Mouse (Mus musculus) Patski (cell line): ENCODE results near the gene Nr1h2. TPM values are rescaled to one million over a fixed set of nuclear protein-coding genes. Genes with fewer than 3 reads are reported as not detected.
A peak's percentile ranks its signal among the peaks of the same experiment; 100 is the strongest.

Experiments
- ATAC-seq: fragments of 100-300 bp; one replicate; pipeline ENCODE4 v1.8.0; 2021
- CTCF ChIA-PET: fragments of 350-600 bp; sonication (Branson Sonifier 250); formaldehyde crosslinking; loops from one replicate; lab custom pipeline; 2022; ENCODE audit warnings: inconsistent platforms; lab: Charles Lee
- POLR2A ChIA-PET: fragments of 350-600 bp; sonication (Branson Sonifier 250); formaldehyde crosslinking; loops from one replicate; lab custom pipeline; 2022; ENCODE audit warnings: antibody characterized with exemption, inconsistent platforms; lab: Charles Lee
- DNase-seq: peaks from one replicate; pipeline ENCODE4 v3.0.0-alpha.2; 2011; ENCODE audit warnings: low read depth, low spot score
- H3K27me3 ChIP-seq: fragments of 371-371 bp; one replicate; pipeline ENCODE4 v1.5.1; 2021
- CTCF ChIP-seq: fragments of 100-300 bp; IDR thresholded peaks from one replicate; pipeline ENCODE4 v1.5.1; 2021
- in situ Hi-C: fragments of 300-500 bp; cut with MboI; formaldehyde crosslinking; loops from 3 replicates; pipeline ENCODE4 v1.11.1; 2018; ENCODE audit warnings: low pct_unique_long_range_greater_than_20kb, mixed read lengths
- polyA plus RNA-seq: library from polyadenylated mRNA; unstranded; gene quantifications from one replicate; pipeline ENCODE4 v1.2.3, GENCODE M21; 2021

Gene Nr1h2
- polyA plus RNA-seq, 1 experiment from 2014 or later: 113 TPM

DNA sequence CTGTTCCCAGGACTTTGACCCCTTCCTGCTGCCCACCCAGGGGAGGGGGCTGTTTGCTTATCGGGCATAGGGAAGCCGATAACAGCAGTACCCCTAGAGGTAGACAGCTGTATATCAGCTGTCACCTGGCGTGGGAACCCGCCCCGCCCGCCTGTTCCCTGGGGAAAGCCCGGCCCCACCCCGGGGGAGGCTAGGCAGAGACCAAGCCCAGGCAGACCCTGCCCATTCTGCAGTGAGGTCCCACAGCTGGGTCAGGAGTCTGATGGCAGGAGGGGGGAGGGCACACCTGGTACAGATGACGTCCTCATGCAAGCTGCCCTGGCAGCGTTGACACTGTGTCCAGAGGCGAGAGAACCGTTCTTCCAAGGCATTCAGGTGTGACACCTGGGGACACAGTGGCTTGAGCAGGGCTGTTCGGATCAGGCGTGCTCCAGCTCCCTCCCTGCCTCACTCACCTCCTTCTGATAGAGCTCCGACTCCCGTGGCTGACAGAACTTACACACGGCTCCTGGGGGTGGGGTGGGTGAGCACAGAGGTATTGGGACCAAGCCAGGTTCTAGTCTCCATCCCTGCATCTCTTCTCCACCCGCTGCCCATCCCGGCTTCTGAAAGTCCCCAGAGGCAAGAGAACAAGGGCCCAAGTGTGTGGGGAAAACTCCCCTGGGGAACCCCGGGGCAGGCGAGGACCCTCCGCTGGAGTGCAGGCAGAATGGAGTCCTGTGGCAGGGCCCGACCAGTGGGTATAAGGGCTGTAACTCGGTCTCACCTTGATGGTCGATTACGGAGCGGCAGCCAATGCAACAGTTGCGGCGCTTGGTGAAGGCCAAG lies 20.6 kb downstream of the Nr1h2 start:
- POLR2A ChIA-PET: no interaction called here
- no peaks in the 10 kb centered on the region for H3K27me3 ChIP-seq
- TF ChIP-seq CTCF: no peak
- in situ Hi-C loops: no loop called here
- ATAC-seq: no peak
- DNase-seq: no peak
- CTCF ChIA-PET: interaction anchor here (0.8 to 1.2 kb wide), 2 partner anchors 11 to 16 kb away, joined by 3 to 4 read pairs; no protein-coding TSS in a partner anchor

- DNase-seq (no peak), ATAC-seq (no peak)
- no peaks in the 10 kb centered on the region for H3K27me3 ChIP-seq
- no peak for TF ChIP-seq CTCF
- ChIA-PET CTCF (interaction anchor here (0.8 to 1.2 kb wide), 2 partner anchors 10 to 17 kb away, joined by 3 to 4 read pairs; no protein-coding TSS in a partner anchor), POLR2A (no interaction called here)
- in situ Hi-C loops: no loop called here
These were observed 21.6 kb downstream of the Nr1h2 start, which contains the start of gene Spib for GRCm38 (mm10) chr7:44531946-44532732. Gene Spib, minus strand, starts transcription at chr7:44532071.

DNA sequence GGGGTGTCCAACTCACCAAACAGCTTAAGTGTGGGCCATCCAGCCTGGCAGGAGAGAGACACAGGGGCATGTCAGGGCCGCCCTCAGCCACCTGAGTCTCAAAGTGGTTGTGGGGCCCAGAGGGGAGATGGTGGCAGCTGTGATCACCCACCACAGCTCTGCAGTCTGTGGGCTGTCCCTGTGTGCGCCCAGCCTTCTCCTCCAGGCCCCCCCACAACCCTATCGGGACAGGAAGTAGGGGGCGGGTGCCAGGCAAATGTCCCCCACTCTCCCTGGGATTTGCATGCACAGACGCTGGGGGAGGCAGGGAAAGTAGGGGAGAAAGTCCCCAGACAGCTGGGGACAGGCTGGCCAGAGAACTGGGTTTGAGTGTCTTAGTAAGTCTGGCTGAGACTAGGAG lies 22.5 kb downstream of the Nr1h2 start:
- TF ChIP-seq CTCF: no peak
- ChIA-PET CTCF (no interaction called here), POLR2A (no interaction called here)
- ATAC-seq (no peak), DNase-seq (no peak)
- in situ Hi-C loops: no loop called here
- H3K27me3 ChIP-seq: no peaks in the 10 kb centered on the region

DNA sequence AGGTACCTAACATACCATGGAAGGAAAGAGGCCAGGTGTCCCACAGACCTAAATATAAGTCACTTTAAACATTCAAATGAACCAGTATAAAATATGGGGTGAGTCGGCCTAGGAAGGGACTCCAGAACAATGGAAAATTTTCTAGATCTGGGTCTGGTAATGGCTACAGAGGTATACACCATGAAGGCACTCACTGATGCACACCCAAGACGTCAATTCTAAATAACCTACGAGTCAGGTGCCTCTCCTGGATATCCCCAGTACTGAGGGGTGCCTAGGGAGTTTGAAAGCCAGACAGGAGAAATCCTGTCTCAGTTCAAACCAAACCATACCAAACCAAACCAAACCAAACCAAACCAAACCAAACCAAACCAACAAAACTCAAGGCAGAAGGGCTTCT lies 23.2 kb downstream of the Nr1h2 start:
- DNase-seq (no peak), ATAC-seq (no peak)
- CTCF ChIA-PET: interaction anchor here (0.9 to 1.0 kb wide), 2 partner anchors 9 to 18 kb away, joined by 3 read pairs; partner anchors contain the start of gene Pold1
- POLR2A ChIA-PET: no interaction called here
- in situ Hi-C loops: no loop called here
- no peaks in the 10 kb centered on the region for H3K27me3 ChIP-seq
- no peak for TF ChIP-seq CTCF

- in situ Hi-C loops: no loop called here
- H3K27me3 ChIP-seq: no peaks in the 10 kb centered on the region
- POLR2A ChIA-PET: no interaction called here
- ATAC-seq: no peak
- no peak for TF ChIP-seq CTCF
- CTCF ChIA-PET: interaction anchor here (1.0 to 1.2 kb wide), 3 partner anchors 10 to 34 kb away, joined by 3 read pairs; partner anchors contain the start of gene Pold1
- DNase-seq: no peak
These were observed 24.2 kb downstream of the Nr1h2 start for GRCm38 (mm10) chr7:44529518-44529917.

- no peak for TF ChIP-seq CTCF
- ATAC-seq (no peak), DNase-seq (no peak)
- ChIA-PET POLR2A (no interaction called here), CTCF (interaction anchor here (0.8 to 3.0 kb wide), 9 partner anchors 9 to 43 kb away, joined by 3 to 27 read pairs (median 5); partner anchors contain the start of genes Nr1h2 and Pold1)
- in situ Hi-C loops: no loop called here
- H3K27me3 ChIP-seq: no peaks in the 10 kb centered on the region
These were observed 26.0 kb downstream of the Nr1h2 start for GRCm38 (mm10) chr7:44527483-44528398.

DNA sequence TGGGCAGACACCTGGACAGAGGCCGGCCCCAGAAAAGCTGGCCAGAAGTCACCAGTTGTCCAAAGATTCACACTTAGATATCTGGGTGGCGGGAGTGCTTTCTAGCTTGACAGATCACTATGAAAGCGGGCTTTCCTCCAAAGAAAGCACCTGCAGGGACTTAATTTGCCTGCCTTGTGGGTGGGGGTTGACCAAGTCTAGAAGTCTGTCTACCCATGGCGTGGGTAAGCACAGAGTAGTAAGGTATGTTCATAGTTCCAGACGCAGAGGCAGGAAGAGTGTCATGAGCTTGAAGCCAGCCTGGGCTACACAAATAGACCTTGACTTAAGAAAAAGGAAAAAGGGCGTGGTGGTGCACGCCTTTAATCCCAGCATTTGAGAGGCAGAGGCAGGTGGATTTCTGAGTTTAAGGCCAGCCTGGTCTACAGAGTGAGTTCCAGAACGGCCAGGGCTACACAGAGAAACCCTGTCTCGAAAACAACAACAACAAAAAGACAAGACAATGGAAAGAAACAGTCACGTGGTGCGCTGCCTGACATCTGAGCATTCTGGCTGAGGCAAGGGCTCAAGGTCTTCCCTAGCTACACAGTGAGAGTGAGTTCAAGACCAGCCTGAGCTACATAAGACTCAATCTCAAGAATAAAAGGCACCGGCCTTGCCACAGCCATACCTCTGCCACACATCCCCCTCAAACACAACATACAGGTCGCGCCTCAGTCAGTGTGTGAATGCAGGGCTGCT lies 27.2 kb downstream of the Nr1h2 start:
- H3K27me3 ChIP-seq: no peaks in the 10 kb centered on the region

DNA sequence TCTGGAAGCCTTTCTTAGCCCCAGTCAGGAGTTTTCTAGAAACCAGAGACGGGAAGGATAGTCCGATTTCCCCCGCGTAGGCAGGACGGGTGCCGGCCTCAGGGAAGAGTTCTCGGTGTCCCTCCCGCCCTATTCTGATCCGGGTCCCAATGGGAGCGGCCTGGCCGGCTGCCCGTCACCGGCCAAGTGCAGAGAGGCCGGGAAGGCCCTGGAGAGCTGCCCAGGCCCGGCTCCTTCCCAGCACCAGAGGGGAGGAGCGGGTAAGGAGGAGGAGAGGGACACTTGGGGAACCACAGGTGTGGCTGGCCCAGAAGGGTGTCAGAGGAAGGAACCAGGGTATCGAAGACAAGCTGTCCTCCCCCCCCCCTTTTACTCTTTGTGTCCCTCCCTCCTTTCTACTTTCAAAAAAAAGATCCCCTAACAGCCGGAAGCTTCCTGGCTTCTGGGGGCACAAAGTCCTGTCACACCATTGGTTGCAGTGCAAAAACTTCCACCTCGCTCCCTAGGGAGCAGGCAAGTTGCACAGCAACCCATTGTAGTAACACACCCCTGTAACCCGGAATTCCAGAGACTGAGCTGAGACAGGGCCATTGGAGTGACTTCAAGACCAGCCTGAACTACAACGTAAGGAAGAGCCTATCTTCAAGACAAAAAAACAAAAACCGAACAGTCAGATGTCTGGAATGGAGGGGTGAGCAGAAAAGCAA lies 28.5 kb downstream of the Nr1h2 start:
- no peaks in the 10 kb centered on the region for H3K27me3 ChIP-seq
- ChIA-PET POLR2A (interaction anchor here (0.7 kb wide), 1 partner anchor 24 kb away, joined by 4 read pairs; the partner anchor contains the start of gene Pold1), CTCF (interaction anchor here (1.0 to 3.0 kb wide), 2 partner anchors 23 kb away, joined by 3 to 27 read pairs; partner anchors contain the start of gene Pold1)
- in situ Hi-C loops: no loop called here
- no peak for DNase-seq
- ATAC-seq: peak; percentile 33
- TF ChIP-seq CTCF: no peak

More for the DNA sequence above, 27.2 kb downstream of the Nr1h2 start:
- POLR2A ChIA-PET: no interaction called here
- in situ Hi-C loops: no loop called here
- CTCF ChIA-PET: interaction anchor here (0.8 to 3.0 kb wide), 8 partner anchors 7 to 41 kb away, joined by 3 to 27 read pairs (median 6); partner anchors contain the start of genes Nr1h2 and Pold1
- ATAC-seq: no peak
- no peak for DNase-seq
- no peak for TF ChIP-seq CTCF
